Mouse (Mus musculus) megakaryocyte, embryonic 14.5 days (primary cell): ENCODE results near the gene Prodh2.

Experiments used
- FLI1 ChIP-seq: IDR thresholded peaks from 2 replicates; pipeline ENCODE4 v1.6.1; 2012; ENCODE audit warnings: low read length, inconsistent platforms, mixed read lengths
- GATA1 ChIP-seq: IDR thresholded peaks from 3 replicates; pipeline ENCODE4 v1.6.1; 2012; ENCODE audit warnings: mixed read lengths, low read length, inconsistent platforms, borderline replicate concordance

DNA sequence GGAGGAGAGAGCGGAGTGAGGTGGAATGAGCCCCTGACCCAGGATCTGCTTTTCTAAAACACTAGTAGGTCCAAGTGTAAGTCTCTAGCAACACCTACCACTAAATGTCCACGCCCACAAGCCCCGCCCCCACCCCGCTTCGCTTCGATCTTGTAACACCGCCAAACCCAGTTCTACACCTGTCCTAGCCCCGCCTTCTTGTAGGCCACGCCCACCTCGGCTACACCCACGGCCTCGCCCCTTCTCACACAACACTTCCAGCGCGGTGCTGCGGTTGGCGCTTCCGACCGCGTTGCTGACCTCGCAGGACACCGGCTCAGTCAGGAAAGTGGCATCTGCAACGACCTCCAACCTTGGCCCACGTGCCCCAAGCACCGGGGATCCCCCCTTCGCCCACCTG lies 39.7 kb upstream of the Prodh2 start:
- no peak for TF ChIP-seq GATA1
- no peak for TF ChIP-seq FLI1
